Mouse (Mus musculus) MEL (cell line): ENCODE measurements at regions not wholly inside any gene's neighbourhood (a gene's known extent, or its start where the extent isn't known, plus 50 kb on each side); places are given as distances from the start of the nearest gene placed in this dataset.

Experiments used
- DNase-seq: peaks from one replicate; pipeline ENCODE4 v3.0.0; 2011; ENCODE audit warnings: low read depth, low spot score
- H3K27ac ChIP-seq: 2 replicates; pipeline ENCODE4 v1.5.1; 2012; ENCODE audit warnings: low read depth, mild to moderate bottlenecking, control low read depth, low read length, moderate library complexity; ENCODE audit not compliant: control insufficient read depth
- H3K27me3 ChIP-seq, 2 experiments: fragments of 150-350 bp in 1 of 2; sonication (generic) in 1 of 2; 2 replicates each; pipeline ENCODE4 v1.6.1; 2012; ENCODE audit warnings: low read length in 2 of 2, mild to moderate bottlenecking in 2 of 2, improper control_type of control experiment in 1 of 2, moderate library complexity in 1 of 2; ENCODE audit not compliant: insufficient read depth in 2 of 2, control insufficient read depth in 1 of 2
- H3K36me3 ChIP-seq, 2 experiments: 2 replicates each; pipeline ENCODE4 v1.6.1; 2012 to 2014; ENCODE audit warnings: low read length in 2 of 2, improper control_type of control experiment in 1 of 2, inconsistent platforms in 1 of 2, mild to moderate bottlenecking in 1 of 2; ENCODE audit not compliant: insufficient read depth in 2 of 2, control insufficient read depth in 1 of 2
- H3K4me1 ChIP-seq, 2 experiments: fragments of 150-350 bp in 1 of 2; sonication (generic) in 1 of 2; 2 replicates each; pipeline ENCODE4 v1.6.1; 2012; ENCODE audit warnings: low read length in 2 of 2, improper control_type of control experiment in 1 of 2, mild to moderate bottlenecking in 1 of 2; ENCODE audit not compliant: insufficient read depth in 2 of 2, control insufficient read depth in 1 of 2
- H3K4me3 ChIP-seq, 2 experiments: fragments of 150-350 bp in 1 of 2; sonication (generic) in 1 of 2; 2 replicates each; pipeline ENCODE4 v1.5.1; 2012; ENCODE audit warnings: low read depth in 2 of 2, low read length in 2 of 2, mild to moderate bottlenecking in 2 of 2, moderate library complexity in 2 of 2, control low read depth in 1 of 2, improper control_type of control experiment in 1 of 2; ENCODE audit not compliant: control insufficient read depth in 1 of 2, insufficient read depth in 1 of 2
- H3K79me2 ChIP-seq: 2 replicates; pipeline ENCODE4 v1.6.1; 2012; ENCODE audit warnings: mild to moderate bottlenecking, low read length, moderate library complexity; ENCODE audit not compliant: control insufficient read depth, poor library complexity, insufficient read depth
- H3K9ac ChIP-seq: 2 replicates; pipeline ENCODE4 v1.6.1; 2012; ENCODE audit warnings: low read depth, mild to moderate bottlenecking, control low read depth, low read length, moderate library complexity; ENCODE audit not compliant: control insufficient read depth, poor library complexity, severe bottlenecking
- H3K9me3 ChIP-seq: fragments of 150-350 bp; sonication (generic); replicated peaks from 2 replicates; pipeline ENCODE4 v1.6.1; 2012; ENCODE audit warnings: mild to moderate bottlenecking, low read length, improper control_type of control experiment, moderate library complexity; ENCODE audit not compliant: insufficient read depth
- CHD1 ChIP-seq: IDR thresholded peaks from 2 replicates; pipeline ENCODE4 v1.6.1; 2012; ENCODE audit warnings: low read depth, mild to moderate bottlenecking, inconsistent platforms, low read length, improper control_type of control experiment
- CHD2 ChIP-seq: IDR thresholded peaks from 2 replicates; pipeline ENCODE4 v1.6.1; 2011; ENCODE audit warnings: low read length, improper control_type of control experiment
- ELF1 ChIP-seq: IDR thresholded peaks from 2 replicates; pipeline ENCODE4 v1.6.1; 2014; ENCODE audit warnings: low read depth, mild to moderate bottlenecking, inconsistent platforms, low read length, improper control_type of control experiment, moderate library complexity
- ETS1 ChIP-seq: IDR thresholded peaks from 2 replicates; pipeline ENCODE4 v1.6.1; 2012; ENCODE audit warnings: low read depth, mild to moderate bottlenecking, inconsistent platforms, low read length, improper control_type of control experiment, moderate library complexity
- GABPA ChIP-seq: IDR thresholded peaks from 2 replicates; pipeline ENCODE4 v1.6.1; 2012; ENCODE audit warnings: low read depth, mild to moderate bottlenecking, inconsistent platforms, low read length, improper control_type of control experiment, moderate library complexity
- GATA1 ChIP-seq: IDR thresholded peaks from 2 replicates; pipeline ENCODE4 v1.6.1; 2011; ENCODE audit warnings: low read depth, low read length, improper control_type of control experiment
- HCFC1 ChIP-seq: IDR thresholded peaks from 2 replicates; pipeline ENCODE4 v1.6.1; 2012; ENCODE audit warnings: low read depth, mild to moderate bottlenecking, inconsistent platforms, low read length, improper control_type of control experiment, moderate library complexity
- JUND ChIP-seq: IDR thresholded peaks from 2 replicates; pipeline ENCODE4 v1.6.1; 2011; ENCODE audit warnings: low read depth, mild to moderate bottlenecking, improper control_type of control experiment, low read length
- KAT2A ChIP-seq: conservative IDR thresholded peaks from 2 replicates; pipeline ENCODE4 v1.6.1; 2012; ENCODE audit warnings: low read depth, low read length, improper control_type of control experiment, inconsistent platforms
- MAFK ChIP-seq: IDR thresholded peaks from 2 replicates; pipeline ENCODE4 v1.6.1; 2011; ENCODE audit warnings: low read depth, mild to moderate bottlenecking, low read length, improper control_type of control experiment, borderline replicate concordance
- MAX ChIP-seq: IDR thresholded peaks from 2 replicates; pipeline ENCODE4 v1.6.1; 2011; ENCODE audit warnings: low read length, improper control_type of control experiment
- MEF2A ChIP-seq: IDR thresholded peaks from 2 replicates; pipeline ENCODE4 v1.6.1; 2014; ENCODE audit warnings: low read depth, mild to moderate bottlenecking, inconsistent platforms, low read length, improper control_type of control experiment; ENCODE audit not compliant: poor library complexity, insufficient replicate concordance, severe bottlenecking; ENCODE audit errors: extremely low read depth
- MXI1 ChIP-seq: IDR thresholded peaks from 2 replicates; pipeline ENCODE4 v1.6.1; 2011; ENCODE audit warnings: mild to moderate bottlenecking, low read depth, low read length, improper control_type of control experiment
- MYB ChIP-seq: IDR thresholded peaks from 2 replicates; pipeline ENCODE4 v1.6.1; 2011; ENCODE audit warnings: mild to moderate bottlenecking, low read depth, low read length, improper control_type of control experiment
- MYC ChIP-seq: IDR thresholded peaks from 2 replicates; pipeline ENCODE4 v1.6.1; 2011; ENCODE audit warnings: low read depth, mild to moderate bottlenecking, low read length, improper control_type of control experiment, moderate library complexity
- NELFE ChIP-seq: IDR thresholded peaks from 2 replicates; pipeline ENCODE4 v1.6.1; 2011; ENCODE audit warnings: low read depth, low read length, improper control_type of control experiment
- NRF1 ChIP-seq: IDR thresholded peaks from 2 replicates; pipeline ENCODE4 v1.6.1; 2014; ENCODE audit warnings: low read depth, mild to moderate bottlenecking, inconsistent platforms, low read length, improper control_type of control experiment, moderate library complexity; ENCODE audit not compliant: poor library complexity, insufficient read depth, severe bottlenecking
- POLR2A ChIP-seq, 2 experiments: IDR thresholded peaks; 2 replicates each; pipeline ENCODE4 v1.6.1; 2011 to 2012; ENCODE audit warnings: low read length in 2 of 2, mild to moderate bottlenecking in 2 of 2, control low read depth in 1 of 2, improper control_type of control experiment in 1 of 2, low read depth in 1 of 2, moderate library complexity in 1 of 2; ENCODE audit not compliant: control insufficient read depth in 1 of 2, insufficient read depth in 1 of 2, poor library complexity in 1 of 2
- POLR2AphosphoS2 ChIP-seq: IDR thresholded peaks from 2 replicates; pipeline ENCODE4 v1.6.1; 2011; ENCODE audit warnings: low read length, improper control_type of control experiment
- RAD21 ChIP-seq: IDR thresholded peaks from 2 replicates; pipeline ENCODE4 v1.6.1; 2011; ENCODE audit warnings: mild to moderate bottlenecking, low read depth, low read length, improper control_type of control experiment
- RCOR1 ChIP-seq: IDR thresholded peaks from 2 replicates; pipeline ENCODE4 v1.6.1; 2012; ENCODE audit warnings: low read depth, mild to moderate bottlenecking, inconsistent platforms, low read length, improper control_type of control experiment
- SIN3A ChIP-seq: IDR thresholded peaks from 2 replicates; pipeline ENCODE4 v1.6.1; 2012; ENCODE audit warnings: low read length, improper control_type of control experiment, inconsistent platforms
- SMC3 ChIP-seq: IDR thresholded peaks from 2 replicates; pipeline ENCODE4 v1.6.1; 2011; ENCODE audit warnings: low read depth, low read length, improper control_type of control experiment
- TAL1 ChIP-seq: IDR thresholded peaks from 2 replicates; pipeline ENCODE4 v1.6.1; 2012; ENCODE audit warnings: mild to moderate bottlenecking, inconsistent platforms, low read length, moderate library complexity, mixed read lengths
- TBP ChIP-seq: IDR thresholded peaks from 2 replicates; pipeline ENCODE4 v1.8.0; 2011; ENCODE audit warnings: low read depth, low read length, improper control_type of control experiment
- USF2 ChIP-seq, 2 experiments: IDR thresholded peaks; 2 replicates each; pipeline ENCODE4 v1.6.1; 2011 to 2012; ENCODE audit warnings: improper control_type of control experiment in 2 of 2, low read length in 2 of 2, borderline replicate concordance in 1 of 2, inconsistent platforms in 1 of 2, low read depth in 1 of 2, mild to moderate bottlenecking in 1 of 2; ENCODE audit not compliant: insufficient read depth in 1 of 2
- ZC3H11A ChIP-seq: IDR thresholded peaks from 2 replicates; pipeline ENCODE4 v1.6.1; 2012; ENCODE audit warnings: low read depth, mild to moderate bottlenecking, inconsistent platforms, low read length, improper control_type of control experiment
- ZNF384 ChIP-seq: IDR thresholded peaks from 2 replicates; pipeline ENCODE4 v1.6.1; 2012; ENCODE audit warnings: low read depth, mild to moderate bottlenecking, inconsistent platforms, low read length, improper control_type of control experiment

GRCm38 (mm10) chr17:14579671-14580070 is 114.4 kb downstream of the Thbs2 start:
- Histone ChIP-seq H3K27me3 (no peaks in the 10 kb centered on the region), H3K9me3 (no peaks in the 10 kb centered on the region), H3K36me3 (no peaks in the 10 kb centered on the region), H3K27ac (no peak overlapping the region), H3K4me1 (no peaks in the 10 kb centered on the region), H3K4me3 (no peak overlapping the region), H3K79me2 (no peaks in the 10 kb centered on the region), H3K9ac (no peak overlapping the region)
- no peak for TF ChIP-seq MYC
- no peak for TF ChIP-seq TAL1
- TF ChIP-seq ELF1: no peak
- TF ChIP-seq JUND: no peak
- TF ChIP-seq RCOR1: no peak
- TF ChIP-seq NRF1: no peak
- no peak for TF ChIP-seq RAD21
- no peak for TF ChIP-seq USF2 (IDR thresholded peaks at IDR 0.05; ENCODE audit: borderline replicate concordance in 1 of 2, insufficient read depth in 1 of 2, low read depth in 1 of 2, low read length in 2 of 2)
- TF ChIP-seq POLR2A (IDR thresholded peaks at IDR 0.05; ENCODE audit: control insufficient read depth in 1 of 2, insufficient read depth in 1 of 2, low read depth in 1 of 2, low read length in 2 of 2, poor library complexity in 1 of 2): no peak
- TF ChIP-seq GABPA: no peak
- TF ChIP-seq HCFC1: no peak
- no peak for TF ChIP-seq NELFE
- no peak for TF ChIP-seq MAX
- TF ChIP-seq POLR2AphosphoS2: no peak
- TF ChIP-seq MXI1: no peak
- TF ChIP-seq TBP: no peak
- TF ChIP-seq CHD1: no peak
- TF ChIP-seq SIN3A: no peak
- no peak for TF ChIP-seq KAT2A
- TF ChIP-seq ZC3H11A: no peak
- DNase-seq: no peak

GRCm38 (mm10) chr17:14578721-14579120 is 115.3 kb downstream of the Thbs2 start:
- H3K27me3 ChIP-seq: no peaks in the 10 kb centered on the region
- no peaks in the 10 kb centered on the region for H3K4me1 ChIP-seq
- TF ChIP-seq MAX (no peak), MAFK (no peak), USF2 (IDR thresholded peaks at IDR 0.05; ENCODE audit: borderline replicate concordance in 1 of 2, insufficient read depth in 1 of 2, low read depth in 1 of 2, low read length in 2 of 2) (no peak), MYB (no peak), CHD2 (no peak), MEF2A (no peak), ELF1 (no peak), GABPA (no peak), ETS1 (no peak), SMC3 (no peak), POLR2AphosphoS2 (no peak), NELFE (no peak), GATA1 (no peak), ZC3H11A (no peak), POLR2A (IDR thresholded peaks at IDR 0.05; ENCODE audit: control insufficient read depth in 1 of 2, insufficient read depth in 1 of 2, low read depth in 1 of 2, low read length in 2 of 2, poor library complexity in 1 of 2) (no peak), TBP (no peak), ZNF384 (no peak)
- TF ChIP-seq, all 39 proteins: peak for 0
- no peaks in the 10 kb centered on the region for H3K79me2 ChIP-seq
- no peaks in the 10 kb centered on the region for H3K9me3 ChIP-seq
- no peak overlapping the region for H3K4me3 ChIP-seq
- H3K27ac ChIP-seq: no peak overlapping the region
- H3K36me3 ChIP-seq: no peaks in the 10 kb centered on the region
- DNase-seq: no peak
- H3K9ac ChIP-seq: no peak overlapping the region
